Mouse (Mus musculus): ENCODE results near the gene Satb2. TPM values are rescaled to one million over a fixed set of nuclear protein-coding genes. Genes with fewer than 3 reads are reported as not detected.

Gene Satb2
- polyA plus RNA-seq, 1 experiment from 2014 or later: 2.0 TPM

DNA sequence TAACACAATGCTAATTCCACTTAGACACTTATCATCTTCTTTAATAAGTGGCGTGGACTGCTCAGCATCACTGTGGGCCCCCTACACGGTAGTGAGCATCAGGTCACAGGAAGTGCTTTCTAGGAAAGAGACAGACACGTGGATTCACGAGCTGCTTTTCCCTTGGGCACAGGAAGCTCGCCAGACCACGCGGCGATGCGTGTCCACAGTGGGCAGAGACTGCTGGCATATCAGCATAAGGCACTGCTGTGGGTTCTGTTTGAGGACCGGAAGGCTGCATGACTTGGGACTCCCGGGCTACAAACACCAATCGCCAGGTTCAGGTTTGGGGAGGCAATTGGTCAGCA is 22.7 kb downstream of the Satb2 start:
- no peak overlapping the region for H3K27ac ChIP-seq (ENCODE audit: low read depth, low read length)
- no peak overlapping the region for H3K9ac ChIP-seq (ENCODE audit: low read depth, low read length)
- ATAC-seq (ENCODE audit: low FRiP score) (no peak), DNase-seq (ENCODE audit: low spot score) (no peak)
- H3K27me3 ChIP-seq (ENCODE audit: control insufficient read depth, insufficient read depth, low read length): no peaks in the 10 kb centered on the region
- whole genome bisulfite sequencing: 82% methylated on average over 12 of the region's 12 CpGs
- H3K4me1 ChIP-seq (replicated peaks; ENCODE audit: control insufficient read depth, insufficient read depth, low read length): no peaks in the 10 kb centered on the region
- no peaks in the 10 kb centered on the region for H3K36me3 ChIP-seq (ENCODE audit: control insufficient read depth, insufficient read depth, low read length)
- H3K9me3 ChIP-seq (ENCODE audit: control insufficient read depth, low read length): no peaks in the 10 kb centered on the region
- H3K4me2 ChIP-seq (replicated peaks; ENCODE audit: low read depth, low read length): no peak overlapping the region
- no peak overlapping the region for H3K4me3 ChIP-seq (ENCODE audit: low read depth, low read length)

DNA sequence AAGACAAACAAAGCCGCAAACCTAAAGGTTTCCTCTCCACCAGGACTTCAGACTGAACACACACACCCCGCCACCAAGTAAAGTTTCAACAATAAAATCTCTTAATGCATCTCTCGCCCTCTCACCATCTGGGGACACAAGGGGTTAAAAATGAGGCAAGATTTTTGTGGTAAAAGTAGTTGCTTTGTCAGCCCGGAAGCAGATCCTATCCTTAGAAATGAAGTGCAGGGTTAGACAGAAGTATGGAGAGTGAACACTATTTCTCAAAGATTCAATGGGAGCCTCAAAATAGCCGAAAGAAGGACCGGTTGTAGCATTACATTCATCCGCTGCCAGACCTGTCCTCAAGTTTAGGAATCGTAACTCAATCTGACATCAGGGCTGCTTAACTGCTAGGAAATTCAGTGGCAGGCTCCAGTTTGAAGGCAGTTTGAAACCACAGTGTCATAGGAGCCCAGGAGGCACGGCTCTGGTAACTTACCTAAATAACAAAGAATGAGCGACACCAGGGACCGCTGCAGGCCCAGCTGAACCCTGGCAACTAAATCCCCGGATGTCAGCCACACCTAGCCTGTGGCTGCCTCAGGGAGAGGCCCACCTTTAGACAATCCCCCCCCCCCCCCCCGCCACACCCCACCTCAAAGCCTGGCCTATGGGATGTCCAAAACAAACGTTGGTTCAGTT is 23.3 kb downstream of the Satb2 start:
- no peak overlapping the region for H3K4me2 ChIP-seq (replicated peaks; ENCODE audit: low read depth, low read length)
- no peaks in the 10 kb centered on the region for H3K4me1 ChIP-seq (replicated peaks; ENCODE audit: control insufficient read depth, insufficient read depth, low read length)
- no peaks in the 10 kb centered on the region for H3K9me3 ChIP-seq (ENCODE audit: control insufficient read depth, low read length)
- no peaks in the 10 kb centered on the region for H3K36me3 ChIP-seq (ENCODE audit: control insufficient read depth, insufficient read depth, low read length)
- no peak overlapping the region for H3K9ac ChIP-seq (ENCODE audit: low read depth, low read length)
- DNase-seq (ENCODE audit: low spot score) (no peak), ATAC-seq (ENCODE audit: low FRiP score) (no peak)
- H3K4me3 ChIP-seq (ENCODE audit: low read depth, low read length): no peak overlapping the region
- WGBS: 75% methylated on average over 13 of the region's 14 CpGs
- no peaks in the 10 kb centered on the region for H3K27me3 ChIP-seq (ENCODE audit: control insufficient read depth, insufficient read depth, low read length)
- no peak overlapping the region for H3K27ac ChIP-seq (ENCODE audit: low read depth, low read length)

DNA sequence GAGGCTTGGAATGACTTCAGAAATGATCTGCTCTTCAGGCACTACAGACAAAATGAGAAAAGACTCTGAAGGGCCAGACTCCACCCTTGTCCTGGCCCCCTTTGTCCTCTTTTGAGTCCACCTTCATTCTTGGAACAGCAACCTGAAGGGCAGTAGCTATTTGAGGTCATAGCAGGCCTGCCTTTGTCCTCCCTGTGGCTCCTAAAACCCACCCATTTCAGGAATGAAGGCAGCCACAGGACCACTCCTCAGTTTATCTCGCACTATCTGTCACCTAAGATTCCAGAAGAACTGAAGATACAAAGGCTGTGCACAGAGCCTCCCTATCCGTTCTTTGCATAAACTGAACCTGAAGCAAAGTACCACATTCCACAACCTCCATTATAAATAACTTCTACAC is 24.9 kb downstream of the Satb2 start:
- H3K36me3 ChIP-seq (ENCODE audit: control insufficient read depth, insufficient read depth, low read length): no peaks in the 10 kb centered on the region
- H3K4me2 ChIP-seq (replicated peaks; ENCODE audit: low read depth, low read length): no peak overlapping the region
- no peak overlapping the region for H3K4me3 ChIP-seq (ENCODE audit: low read depth, low read length)
- no peak overlapping the region for H3K27ac ChIP-seq (ENCODE audit: low read depth, low read length)
- no peaks in the 10 kb centered on the region for H3K4me1 ChIP-seq (replicated peaks; ENCODE audit: control insufficient read depth, insufficient read depth, low read length)
- no peak for ATAC-seq (ENCODE audit: low FRiP score)
- no peaks in the 10 kb centered on the region for H3K27me3 ChIP-seq (ENCODE audit: control insufficient read depth, insufficient read depth, low read length)
- no peak for DNase-seq (ENCODE audit: low spot score)
- 79% methylated on average over 2 of the region's 2 CpGs for WGBS
- H3K9ac ChIP-seq (ENCODE audit: low read depth, low read length): no peak overlapping the region
- H3K9me3 ChIP-seq (ENCODE audit: control insufficient read depth, low read length): no peaks in the 10 kb centered on the region

DNA sequence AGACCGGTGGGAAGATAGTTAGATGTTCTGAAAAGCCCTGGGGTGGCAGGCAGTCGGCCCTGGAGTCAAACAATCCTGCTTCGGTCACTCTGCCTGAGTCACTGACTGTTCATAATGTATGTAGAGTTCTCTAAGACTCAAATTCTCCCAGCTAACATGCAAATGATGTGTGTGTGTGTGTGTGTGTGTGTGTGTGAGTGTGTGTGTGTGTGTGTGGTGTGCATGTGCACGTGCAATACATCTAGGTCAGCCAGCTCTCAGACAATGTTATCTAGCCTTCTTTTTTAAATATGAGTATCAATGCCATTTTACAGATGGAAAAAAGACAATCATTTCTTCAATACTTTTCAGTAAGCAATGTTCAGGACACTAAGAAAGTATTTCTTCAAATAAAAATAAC is 26.5 kb downstream of the Satb2 start:
- H3K27me3 ChIP-seq (ENCODE audit: control insufficient read depth, insufficient read depth, low read length): no peaks in the 10 kb centered on the region
- H3K9me3 ChIP-seq (ENCODE audit: control insufficient read depth, low read length): no peaks in the 10 kb centered on the region
- no peak overlapping the region for H3K27ac ChIP-seq (ENCODE audit: low read depth, low read length)
- ATAC-seq (ENCODE audit: low FRiP score): no peak
- H3K4me3 ChIP-seq (ENCODE audit: low read depth, low read length): no peak overlapping the region
- no peak for DNase-seq (ENCODE audit: low spot score)
- no peak overlapping the region for H3K4me2 ChIP-seq (replicated peaks; ENCODE audit: low read depth, low read length)
- no peaks in the 10 kb centered on the region for H3K4me1 ChIP-seq (replicated peaks; ENCODE audit: control insufficient read depth, insufficient read depth, low read length)
- 83% methylated on average over 4 of the region's 4 CpGs for WGBS
- H3K9ac ChIP-seq (ENCODE audit: low read depth, low read length): no peak overlapping the region
- H3K36me3 ChIP-seq (ENCODE audit: control insufficient read depth, insufficient read depth, low read length): no peaks in the 10 kb centered on the region

DNA sequence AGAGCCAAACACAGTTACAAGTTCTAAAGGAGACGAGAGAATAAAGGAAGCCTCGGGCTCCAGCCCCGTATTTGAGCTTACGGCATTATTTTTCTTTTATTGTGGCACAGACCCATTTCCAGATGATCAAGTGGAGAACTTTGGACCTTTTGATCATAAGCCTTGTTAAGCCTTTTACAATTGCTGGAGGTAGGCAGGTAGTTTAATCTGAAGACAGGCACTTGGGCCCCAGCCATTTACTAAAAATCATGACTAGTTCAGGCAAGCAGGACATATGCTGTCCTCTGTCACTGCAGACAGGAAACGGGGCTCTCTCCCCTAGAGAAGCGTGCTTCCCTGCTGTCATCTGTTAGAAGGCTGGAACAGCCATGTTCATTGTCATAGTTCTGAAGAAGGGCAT is 26.9 kb downstream of the Satb2 start:
- Histone ChIP-seq H3K27me3 (ENCODE audit: control insufficient read depth, insufficient read depth, low read length) (no peaks in the 10 kb centered on the region), H3K4me3 (ENCODE audit: low read depth, low read length) (no peak overlapping the region), H3K9me3 (ENCODE audit: control insufficient read depth, low read length) (no peaks in the 10 kb centered on the region), H3K4me2 (replicated peaks; ENCODE audit: low read depth, low read length) (no peak overlapping the region), H3K36me3 (ENCODE audit: control insufficient read depth, insufficient read depth, low read length) (no peaks in the 10 kb centered on the region), H3K4me1 (replicated peaks; ENCODE audit: control insufficient read depth, insufficient read depth, low read length) (no peaks in the 10 kb centered on the region), H3K27ac (ENCODE audit: low read depth, low read length) (no peak overlapping the region), H3K9ac (ENCODE audit: low read depth, low read length) (no peak overlapping the region)
- 83% methylated on average over 6 of the region's 6 CpGs for WGBS
- DNase-seq (ENCODE audit: low spot score): no peak
- no peak for ATAC-seq (ENCODE audit: low FRiP score)

DNA sequence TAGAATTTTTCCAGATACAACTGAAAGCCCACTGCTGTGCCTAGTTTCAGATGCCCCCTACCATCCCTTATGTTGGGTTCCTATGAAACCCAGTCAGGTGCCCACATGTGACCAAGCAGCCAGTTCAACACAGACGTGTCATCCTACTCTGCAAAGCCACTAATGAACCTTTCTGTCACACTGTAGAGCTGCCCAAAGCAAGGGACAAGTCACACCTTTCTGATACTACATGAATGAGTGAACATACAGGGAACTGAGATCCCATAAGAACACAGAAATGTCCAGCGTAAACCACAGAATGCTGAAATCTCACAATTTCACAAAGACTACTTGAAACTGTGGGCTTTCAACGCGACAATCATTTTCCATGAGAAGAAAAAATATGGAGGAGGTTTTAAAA is 39.0 kb downstream of the Satb2 start:
- 96% methylated on average over 4 of the region's 4 CpGs for WGBS
- no peak overlapping the region for H3K4me3 ChIP-seq (ENCODE audit: low read depth, low read length)
- DNase-seq (ENCODE audit: low spot score) (no peak), ATAC-seq (ENCODE audit: low FRiP score) (no peak)
- no peaks in the 10 kb centered on the region for H3K4me1 ChIP-seq (replicated peaks; ENCODE audit: control insufficient read depth, insufficient read depth, low read length)
- H3K27me3 ChIP-seq (ENCODE audit: control insufficient read depth, insufficient read depth, low read length): no peaks in the 10 kb centered on the region
- H3K27ac ChIP-seq (ENCODE audit: low read depth, low read length): no peak overlapping the region
- no peaks in the 10 kb centered on the region for H3K36me3 ChIP-seq (ENCODE audit: control insufficient read depth, insufficient read depth, low read length)
- no peak overlapping the region for H3K4me2 ChIP-seq (replicated peaks; ENCODE audit: low read depth, low read length)
- no peaks in the 10 kb centered on the region for H3K9me3 ChIP-seq (ENCODE audit: control insufficient read depth, low read length)
- no peak overlapping the region for H3K9ac ChIP-seq (ENCODE audit: low read depth, low read length)

DNA sequence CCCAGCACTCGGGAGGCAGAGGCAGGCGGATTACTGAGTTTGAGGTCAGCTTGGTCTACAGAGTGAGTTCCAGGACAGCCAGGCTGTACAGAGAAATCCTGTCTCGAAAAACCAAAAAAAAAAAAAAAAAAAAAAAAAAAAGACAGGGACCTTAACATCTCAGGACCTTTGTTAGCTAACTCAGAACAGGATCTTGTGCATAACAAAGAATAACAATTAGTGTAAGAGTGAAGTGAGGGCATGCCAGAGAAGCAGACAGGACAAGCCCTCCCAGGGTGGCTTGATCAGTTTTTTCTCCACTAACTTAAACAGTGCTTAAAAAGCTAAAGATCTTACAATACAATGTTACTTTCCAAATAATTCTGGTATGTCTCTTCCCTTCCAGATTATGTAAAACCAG is 40.0 kb downstream of the Satb2 start:
- no peak overlapping the region for H3K27ac ChIP-seq (ENCODE audit: low read depth, low read length)
- no peak for DNase-seq (ENCODE audit: low spot score)
- H3K4me1 ChIP-seq (replicated peaks; ENCODE audit: control insufficient read depth, insufficient read depth, low read length): no peaks in the 10 kb centered on the region
- no peaks in the 10 kb centered on the region for H3K9me3 ChIP-seq (ENCODE audit: control insufficient read depth, low read length)
- no peak for ATAC-seq (ENCODE audit: low FRiP score)
- no peaks in the 10 kb centered on the region for H3K36me3 ChIP-seq (ENCODE audit: control insufficient read depth, insufficient read depth, low read length)
- no peak overlapping the region for H3K4me3 ChIP-seq (ENCODE audit: low read depth, low read length)
- WGBS: 82% methylated on average over 3 of the region's 3 CpGs
- H3K9ac ChIP-seq (ENCODE audit: low read depth, low read length): no peak overlapping the region
- no peaks in the 10 kb centered on the region for H3K27me3 ChIP-seq (ENCODE audit: control insufficient read depth, insufficient read depth, low read length)
- H3K4me2 ChIP-seq (replicated peaks; ENCODE audit: low read depth, low read length): no peak overlapping the region

DNA sequence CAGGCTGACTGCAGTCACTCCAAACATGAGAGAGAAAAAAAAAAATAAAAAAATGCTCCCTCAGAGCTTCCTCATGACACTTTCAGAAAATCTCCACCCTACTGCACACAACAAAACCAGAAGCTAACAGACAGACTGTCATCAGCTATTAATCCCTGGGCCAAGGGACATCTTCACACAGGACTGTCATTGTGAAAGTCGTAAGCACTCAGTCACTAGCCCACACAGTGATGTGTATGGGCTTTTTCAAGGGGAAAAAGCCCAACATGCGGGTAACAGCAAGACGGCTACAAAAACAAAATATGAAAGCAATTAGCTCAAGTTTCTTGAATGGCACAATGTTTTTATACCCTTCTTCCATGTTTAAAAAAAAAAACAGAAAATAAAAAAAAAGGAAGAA is 41.9 kb downstream of the Satb2 start:
- Histone ChIP-seq H3K27me3 (ENCODE audit: control insufficient read depth, insufficient read depth, low read length) (no peaks in the 10 kb centered on the region), H3K9me3 (ENCODE audit: control insufficient read depth, low read length) (no peaks in the 10 kb centered on the region), H3K4me2 (replicated peaks; ENCODE audit: low read depth, low read length) (no peak overlapping the region), H3K9ac (ENCODE audit: low read depth, low read length) (no peak overlapping the region), H3K4me3 (ENCODE audit: low read depth, low read length) (no peak overlapping the region), H3K4me1 (replicated peaks; ENCODE audit: control insufficient read depth, insufficient read depth, low read length) (no peaks in the 10 kb centered on the region), H3K36me3 (ENCODE audit: control insufficient read depth, insufficient read depth, low read length) (no peaks in the 10 kb centered on the region), H3K27ac (ENCODE audit: low read depth, low read length) (no peak overlapping the region)
- no peak for DNase-seq (ENCODE audit: low spot score)
- WGBS: 65% methylated on average over 3 of the region's 3 CpGs
- no peak for ATAC-seq (ENCODE audit: low FRiP score)

DNA sequence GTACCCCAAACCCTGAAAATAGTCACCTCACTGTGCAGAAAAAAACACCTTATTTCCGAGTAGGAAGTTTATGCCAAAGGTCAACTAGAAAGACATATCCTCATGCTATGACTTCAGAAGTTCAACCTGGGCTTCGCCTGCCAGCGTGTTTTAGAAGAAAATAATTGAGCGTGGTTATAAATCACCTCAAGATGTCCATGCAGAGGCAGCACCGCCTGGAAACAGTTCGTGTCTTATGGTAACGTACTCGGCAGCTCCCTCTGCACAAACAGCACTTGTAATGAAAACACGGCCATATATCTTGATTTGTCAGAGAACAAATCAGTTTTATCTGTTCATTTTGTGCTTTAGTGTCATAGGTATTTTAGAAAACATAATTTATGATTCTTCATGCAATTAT is 44.6 kb downstream of the Satb2 start:
- no peaks in the 10 kb centered on the region for H3K4me1 ChIP-seq (replicated peaks; ENCODE audit: control insufficient read depth, insufficient read depth, low read length)
- DNase-seq (ENCODE audit: low spot score) (no peak), ATAC-seq (ENCODE audit: low FRiP score) (no peak)
- no peaks in the 10 kb centered on the region for H3K9me3 ChIP-seq (ENCODE audit: control insufficient read depth, low read length)
- no peak overlapping the region for H3K4me2 ChIP-seq (replicated peaks; ENCODE audit: low read depth, low read length)
- no peaks in the 10 kb centered on the region for H3K27me3 ChIP-seq (ENCODE audit: control insufficient read depth, insufficient read depth, low read length)
- H3K36me3 ChIP-seq (ENCODE audit: control insufficient read depth, insufficient read depth, low read length): no peaks in the 10 kb centered on the region
- H3K9ac ChIP-seq (ENCODE audit: low read depth, low read length): no peak overlapping the region
- H3K27ac ChIP-seq (ENCODE audit: low read depth, low read length): no peak overlapping the region
- WGBS: 72% methylated on average over 9 of the region's 9 CpGs
- no peak overlapping the region for H3K4me3 ChIP-seq (ENCODE audit: low read depth, low read length)

Measured in hindbrain, embryonic 11.5 days (tissue).